Mouse (Mus musculus) cerebellum, postnatal 14 days (tissue): Measurements from ENCODE around the gene Gm13288.
"Not testable (repeated sequence)": the region's sequence is repeated elsewhere in the genome, so short reads cannot be mapped to it uniquely, and the experiment has no call there.

Experiments
- DNase-seq, 2 experiments: peaks; one replicate each; pipeline ENCODE4 v3.0.0; 2021; ENCODE audit warnings: mixed read lengths in 2 of 2

The Gm13288 gene

GRCm38 (mm10) chr4:88805231-88805630, at the start of gene Gm13288:
Gene Gm13288, plus strand, starts transcription at chr4:88805531.
- not testable (repeated sequence) for DNase-seq

GRCm38 (mm10) chr4:88756581-88757513, 48.5 kb upstream of the Gm13288 start:
- DNase-seq, result peak in 1 of 2 experiments; percentile 18

- DNase-seq, result peak; percentile 87 to 88
Observed at GRCm38 (mm10) chr4:88757628-88758031, 47.7 kb upstream of the Gm13288 start.

- DNase-seq, result not testable (repeated sequence)
Observed at GRCm38 (mm10) chr4:88758751-88759150, 46.6 kb upstream of the Gm13288 start.

- peak; percentile 30 to 41 for DNase-seq
Observed at GRCm38 (mm10) chr4:88759610-88760268, 45.6 kb upstream of the Gm13288 start, which contains the start of gene Gm13283. Gene Gm13283, plus strand, starts transcription at chr4:88760119.

- DNase-seq, result peak; percentile 54 to 59
Observed at GRCm38 (mm10) chr4:88760431-88760830, 44.9 kb upstream of the Gm13288 start.

GRCm38 (mm10) chr4:88761776-88762175, 43.6 kb upstream of the Gm13288 start:
- peak; percentile 70 to 72 for DNase-seq

- DNase-seq, result peak in 1 of 2 experiments; percentile 23
Observed at GRCm38 (mm10) chr4:88762341-88762740, 43.0 kb upstream of the Gm13288 start.

- DNase-seq, result peak; percentile 21 to 33
Observed at GRCm38 (mm10) chr4:88763384-88764018, 41.8 kb upstream of the Gm13288 start.

GRCm38 (mm10) chr4:88773534-88773933, 31.8 kb upstream of the Gm13288 start, which contains the start of gene Gm13290:
Gene Gm13290, plus strand, starts transcription at chr4:88773834.
- DNase-seq, result not testable (repeated sequence)

GRCm38 (mm10) chr4:88776622-88777021, 28.7 kb upstream of the Gm13288 start, which contains the start of gene Gm13289:
Gene Gm13289, plus strand, starts transcription at chr4:88776922.
- DNase-seq, result not testable (repeated sequence)

GRCm38 (mm10) chr4:88779550-88779949, 25.8 kb upstream of the Gm13288 start, which contains the start of gene Gm13272:
Gene Gm13272, plus strand, starts transcription at chr4:88779850.
- not testable (repeated sequence) for DNase-seq

GRCm38 (mm10) chr4:88780320-88780719, 25.0 kb upstream of the Gm13288 start:
- not testable (repeated sequence) for DNase-seq

- DNase-seq, result not testable (repeated sequence)
Observed at GRCm38 (mm10) chr4:88781831-88782230, 23.5 kb upstream of the Gm13288 start, which contains the start of gene Ifnz. Gene Ifnz, plus strand, starts transcription at chr4:88782131.

- not testable (repeated sequence) for DNase-seq
Observed at GRCm38 (mm10) chr4:88782335-88782734, 23.0 kb upstream of the Gm13288 start.

GRCm38 (mm10) chr4:88785409-88785808, 19.9 kb upstream of the Gm13288 start, which contains the start of gene Gm13276:
Gene Gm13276, plus strand, starts transcription at chr4:88785709.
- DNase-seq, result not testable (repeated sequence)

GRCm38 (mm10) chr4:88788402-88788801, 16.9 kb upstream of the Gm13288 start, which contains the start of gene Gm13277:
Gene Gm13277, plus strand, starts transcription at chr4:88788632.
- peak; percentile 76 for DNase-seq

- not testable (repeated sequence) for DNase-seq
Observed at GRCm38 (mm10) chr4:88791250-88791649, 14.1 kb upstream of the Gm13288 start, which contains the start of gene Gm13278. Gene Gm13278, plus strand, starts transcription at chr4:88791550.

GRCm38 (mm10) chr4:88793936-88794675, 11.2 kb upstream of the Gm13288 start, which contains the start of gene Gm13275:
Gene Gm13275, plus strand, starts transcription at chr4:88794487.
- DNase-seq, result peak; percentile 42 to 61

- DNase-seq, result not testable (repeated sequence)
Observed at GRCm38 (mm10) chr4:88797097-88797496, 8.2 kb upstream of the Gm13288 start, which contains the start of gene Gm13279. Gene Gm13279, plus strand, starts transcription at chr4:88797397.

- not testable (repeated sequence) for DNase-seq
Observed at GRCm38 (mm10) chr4:88799365-88799764, 6.0 kb upstream of the Gm13288 start, which contains the start of gene Gm13285. Gene Gm13285, plus strand, starts transcription at chr4:88799665.
